Mouse (Mus musculus): ENCODE data around the gene Mlec.

- no peak for TF ChIP-seq CTCF (IDR thresholded peaks at IDR 0.05; ENCODE audit: low read depth, low read length)
- TF ChIP-seq POLR2A (IDR thresholded peaks at IDR 0.05; ENCODE audit: extremely low read depth, insufficient read depth, low read length), result no peak
These were observed 8.1 kb downstream of the Mlec start for GRCm38 (mm10) chr5:115149675-115150459.

All from liver, adult 2 months (tissue).